Mouse (Mus musculus): ENCODE results near the gene Hist1h4c. TPM values are rescaled to one million over a fixed set of nuclear protein-coding genes. Genes with fewer than 3 reads are reported as not detected.

Gene Hist1h4c
- total and polyA plus RNA-seq, 3 experiments = 2.2 to 240 (median 123) TPM

GRCm38 (mm10) chr13:23699767-23700166 is 1.5 kb upstream of the Hist1h4c start:
- ATAC-seq (ENCODE audit: extremely low read depth, insufficient number of reproducible peaks, low FRiP score, poor library complexity, severe bottlenecking) (no peak), DNase-seq (ENCODE audit: low spot score) (no peak)
- TF ChIP-seq POLR2AphosphoS5 (IDR thresholded peaks at IDR 0.05; ENCODE audit: insufficient replicate concordance, low read depth, low read length) = no peak
- no peak for TF ChIP-seq GATA1 (IDR thresholded peaks at IDR 0.05; ENCODE audit: borderline replicate concordance, low read length)
- no peak for TF ChIP-seq CTCF (IDR thresholded peaks at IDR 0.05; ENCODE audit: low read depth, low read length)
- no peak for TF ChIP-seq GATA2 (IDR thresholded peaks at IDR 0.05; ENCODE audit: borderline replicate concordance, low read depth, low read length)
- no peak for TF ChIP-seq TAL1 (conservative IDR thresholded peaks at IDR 0.05; ENCODE audit: low read depth, low read length)
- Histone ChIP-seq H3K4me1 (ENCODE audit: insufficient read depth, low read depth, low read length) (peaks cover 31% of the 10 kb centered on the region), H3K27me3 (ENCODE audit: insufficient read depth, low read length) (peaks cover 8% of the 10 kb centered on the region), H3K9me3 (replicated peaks) (no peaks in the 10 kb centered on the region), H3K4me3 (ENCODE audit: low read depth, low read length) (no peak overlapping the region), H3K36me3 (replicated peaks) (no peaks in the 10 kb centered on the region)

DNA sequence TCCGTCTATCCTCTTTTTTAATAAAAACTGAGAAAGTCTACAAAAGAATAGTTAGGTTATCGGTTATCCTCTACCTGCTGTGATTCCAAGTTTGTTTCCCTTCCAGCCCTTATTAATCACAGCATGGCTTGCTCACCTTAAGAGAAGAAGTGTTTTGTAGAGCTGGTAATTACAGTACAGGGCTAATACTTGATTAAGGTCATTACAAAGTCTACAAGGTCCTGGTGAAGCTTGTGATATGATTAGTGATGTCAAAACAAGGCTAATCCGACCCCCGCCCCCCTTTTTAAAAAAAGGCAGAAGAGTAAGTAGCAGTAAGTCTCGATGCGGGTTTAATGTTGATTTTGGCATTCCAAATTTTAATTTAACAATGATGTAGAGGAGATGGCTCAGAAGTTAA is 742 bp upstream of the Hist1h4c start:
- Histone ChIP-seq H3K27me3 (ENCODE audit: insufficient read depth, low read length) (peaks cover 4% of the 10 kb centered on the region; the same call in 1 of the 2 replicates), H3K4me3 (ENCODE audit: low read depth, low read length) (no peak overlapping the region; the same call in 1 of the 2 replicates)
- no peak for DNase-seq (ENCODE audit: low spot score)

DNA sequence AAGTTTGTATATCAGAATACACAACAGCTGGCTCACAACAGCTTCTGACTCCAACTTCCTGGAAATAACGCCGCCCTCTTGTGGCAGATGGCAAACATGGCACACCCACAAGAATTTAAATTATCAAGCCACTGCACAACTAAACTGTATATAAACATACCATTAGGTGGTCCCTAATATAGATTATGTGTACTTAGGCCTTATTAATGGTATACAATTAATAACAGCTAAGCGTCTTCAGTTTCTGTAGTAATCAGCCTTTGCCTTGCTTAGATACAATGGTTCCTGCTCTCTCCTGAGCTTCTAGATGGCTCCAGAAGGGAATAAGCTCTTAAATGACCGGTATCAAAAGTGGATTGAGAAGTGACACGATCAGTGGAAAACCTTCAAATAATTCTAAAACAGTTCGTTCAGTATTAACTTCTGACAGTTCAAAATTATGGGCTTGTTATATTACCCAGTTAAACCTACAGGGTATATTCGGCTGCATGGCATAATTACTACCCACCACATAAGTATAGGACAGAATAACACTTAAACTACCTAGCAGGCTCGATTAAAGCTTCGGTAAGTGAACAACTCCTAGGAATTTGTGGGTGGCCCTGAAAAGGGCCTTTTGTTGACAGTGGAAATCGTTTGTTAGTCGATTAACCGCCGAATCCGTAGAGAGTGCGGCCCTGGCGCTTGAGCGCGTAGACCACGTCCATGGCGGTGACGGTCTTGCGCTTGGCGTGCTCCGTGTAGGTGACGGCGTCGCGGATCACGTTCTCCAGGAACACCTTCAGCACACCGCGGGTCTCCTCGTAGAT is 559 bp downstream of the Hist1h4c start:
- Histone ChIP-seq H3K27me3 (ENCODE audit: insufficient read depth, low read length) (no peaks in the 10 kb centered on the region), H3K4me3 (ENCODE audit: low read depth, low read length) (peak overlapping the region; percentile 66), H3K36me3 (replicated peaks) (no peaks in the 10 kb centered on the region), H3K9me3 (replicated peaks) (no peaks in the 10 kb centered on the region), H3K4me1 (ENCODE audit: insufficient read depth, low read depth, low read length) (peaks cover 31% of the 10 kb centered on the region)
- ATAC-seq (ENCODE audit: extremely low read depth, insufficient number of reproducible peaks, low FRiP score, poor library complexity, severe bottlenecking) (peak; percentile 51), DNase-seq (ENCODE audit: low spot score) (no peak)
- no peak for TF ChIP-seq GATA2 (IDR thresholded peaks at IDR 0.05; ENCODE audit: borderline replicate concordance, low read depth, low read length)
- TF ChIP-seq POLR2AphosphoS5 (IDR thresholded peaks at IDR 0.05; ENCODE audit: insufficient replicate concordance, low read depth, low read length) = peak; percentile 36; the same call in 1 of the 2 replicates
- peak; percentile 49; the same call in 1 of the 2 replicates for TF ChIP-seq CTCF (IDR thresholded peaks at IDR 0.05; ENCODE audit: low read depth, low read length)
- no peak for TF ChIP-seq GATA1 (IDR thresholded peaks at IDR 0.05; ENCODE audit: borderline replicate concordance, low read length)

More for the DNA sequence above, 742 bp upstream of the Hist1h4c start:
- no peak for TF ChIP-seq CTCF (IDR thresholded peaks at IDR 0.05; ENCODE audit: low read depth, low read length)
- no peak for TF ChIP-seq POLR2AphosphoS5 (IDR thresholded peaks at IDR 0.05; ENCODE audit: insufficient replicate concordance, low read depth, low read length)
- no peak for TF ChIP-seq TAL1 (conservative IDR thresholded peaks at IDR 0.05; ENCODE audit: low read depth, low read length)
- no peak for TF ChIP-seq GATA1 (IDR thresholded peaks at IDR 0.05; ENCODE audit: borderline replicate concordance, low read length)
- no peak for TF ChIP-seq GATA2 (IDR thresholded peaks at IDR 0.05; ENCODE audit: borderline replicate concordance, low read depth, low read length)
- H3K4me1 ChIP-seq (ENCODE audit: insufficient read depth, low read depth, low read length) = peaks cover 31% of the 10 kb centered on the region
- H3K36me3 ChIP-seq (replicated peaks) = no peaks in the 10 kb centered on the region
- H3K9me3 ChIP-seq (replicated peaks) = no peaks in the 10 kb centered on the region
- ATAC-seq (ENCODE audit: extremely low read depth, insufficient number of reproducible peaks, low FRiP score, poor library complexity, severe bottlenecking) = no peak

DNA sequence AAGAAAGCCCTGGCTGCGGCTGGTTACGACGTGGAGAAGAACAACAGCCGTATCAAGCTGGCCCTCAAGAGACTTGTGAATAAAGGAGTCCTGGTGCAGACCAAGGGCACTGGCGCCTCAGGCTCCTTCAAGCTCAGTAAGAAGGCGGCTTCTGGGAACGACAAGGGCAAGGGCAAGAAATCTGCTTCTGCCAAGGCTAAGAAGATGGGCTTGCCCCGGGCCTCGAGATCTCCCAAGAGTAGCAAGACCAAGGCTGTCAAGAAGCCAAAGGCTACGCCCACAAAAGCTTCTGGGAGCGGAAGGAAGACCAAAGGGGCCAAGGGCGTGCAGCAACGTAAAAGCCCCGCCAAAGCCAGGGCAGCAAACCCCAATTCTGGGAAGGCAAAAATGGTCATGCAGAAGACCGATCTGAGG is 2.2 kb downstream of the Hist1h4c start:
- Histone ChIP-seq H3K36me3 (replicated peaks) (no peaks in the 10 kb centered on the region), H3K4me1 (ENCODE audit: insufficient read depth, low read depth, low read length) (peaks cover 26% of the 10 kb centered on the region), H3K9me3 (replicated peaks) (no peaks in the 10 kb centered on the region), H3K4me3 (ENCODE audit: low read depth, low read length) (no peak overlapping the region; the same call in 1 of the 2 replicates), H3K27me3 (ENCODE audit: insufficient read depth, low read length) (no peaks in the 10 kb centered on the region)
- no peak for ATAC-seq (ENCODE audit: extremely low read depth, insufficient number of reproducible peaks, low FRiP score, poor library complexity, severe bottlenecking)
- no peak for DNase-seq (ENCODE audit: low spot score)
- TF ChIP-seq POLR2AphosphoS5 (IDR thresholded peaks at IDR 0.05; ENCODE audit: insufficient replicate concordance, low read depth, low read length) (no peak), TAL1 (conservative IDR thresholded peaks at IDR 0.05; ENCODE audit: low read depth, low read length) (no peak), GATA2 (IDR thresholded peaks at IDR 0.05; ENCODE audit: borderline replicate concordance, low read depth, low read length) (no peak), CTCF (IDR thresholded peaks at IDR 0.05; ENCODE audit: low read depth, low read length) (no peak), GATA1 (IDR thresholded peaks at IDR 0.05; ENCODE audit: borderline replicate concordance, low read length) (no peak)

DNA sequence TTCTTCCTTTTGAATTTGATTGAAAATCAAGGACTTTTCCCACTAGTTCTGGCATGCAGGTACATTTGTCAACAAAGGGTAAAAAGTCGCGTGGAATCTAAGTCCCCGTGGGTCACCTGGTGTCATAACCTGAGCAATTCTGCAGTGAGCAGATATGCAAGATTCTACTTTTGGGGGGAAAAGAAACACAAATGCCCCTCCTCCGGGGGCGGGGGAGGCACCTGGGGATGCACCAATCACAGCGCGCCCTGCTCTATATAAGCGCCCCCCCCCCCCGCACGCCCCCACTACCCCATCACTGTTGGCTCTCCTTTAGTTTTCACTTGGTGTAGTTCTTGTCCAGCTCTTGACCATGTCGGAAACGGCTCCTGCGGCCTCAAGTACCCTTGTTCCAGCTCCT is 2.7 kb downstream of the Hist1h4c start, which contains the start of gene Hist1h1t:
TSS of gene Hist1h1t (plus strand) at position 301 of the 400 bp plus-strand sequence.
- Histone ChIP-seq H3K9me3 (replicated peaks) (no peaks in the 10 kb centered on the region), H3K27me3 (ENCODE audit: insufficient read depth, low read length) (no peaks in the 10 kb centered on the region), H3K36me3 (replicated peaks) (peaks cover 2% of the 10 kb centered on the region), H3K4me1 (ENCODE audit: insufficient read depth, low read depth, low read length) (peaks cover 24% of the 10 kb centered on the region), H3K4me3 (ENCODE audit: low read depth, low read length) (no peak within 1 kb of the TSS; the same call in 1 of the 2 replicates)
- ATAC-seq (ENCODE audit: extremely low read depth, insufficient number of reproducible peaks, low FRiP score, poor library complexity, severe bottlenecking) (no peak), DNase-seq (ENCODE audit: low spot score) (no peak)
- TF ChIP-seq CTCF (IDR thresholded peaks at IDR 0.05; ENCODE audit: low read depth, low read length) = no peak
- no peak for TF ChIP-seq POLR2AphosphoS5 (IDR thresholded peaks at IDR 0.05; ENCODE audit: insufficient replicate concordance, low read depth, low read length)
- TF ChIP-seq GATA1 (IDR thresholded peaks at IDR 0.05; ENCODE audit: borderline replicate concordance, low read length) = no peak
- TF ChIP-seq TAL1 (conservative IDR thresholded peaks at IDR 0.05; ENCODE audit: low read depth, low read length) = no peak
- TF ChIP-seq GATA2 (IDR thresholded peaks at IDR 0.05; ENCODE audit: borderline replicate concordance, low read depth, low read length) = no peak

DNA sequence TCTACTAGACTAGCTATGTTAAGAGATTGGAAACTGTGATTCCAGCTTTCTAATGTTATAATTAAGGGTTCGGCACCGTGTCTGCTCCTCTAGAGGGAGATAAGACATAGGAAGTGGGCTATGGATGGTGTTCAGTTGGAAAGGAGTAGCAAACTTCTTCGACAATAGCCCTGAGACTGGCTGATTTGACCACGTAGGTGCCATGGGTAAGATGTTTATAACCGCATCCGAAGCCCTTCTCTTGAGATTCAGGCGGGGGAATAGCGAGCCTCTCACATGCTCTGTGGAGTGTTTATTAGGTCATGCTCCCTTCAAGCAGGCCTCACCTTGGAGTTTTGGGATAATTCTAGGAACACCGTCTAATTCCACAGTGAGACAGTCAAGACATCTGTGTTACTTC is 3.3 kb downstream of the Hist1h4c start:
- Histone ChIP-seq H3K36me3 (replicated peaks) (peaks cover 3% of the 10 kb centered on the region), H3K9me3 (replicated peaks) (no peaks in the 10 kb centered on the region), H3K27me3 (ENCODE audit: insufficient read depth, low read length) (no peaks in the 10 kb centered on the region), H3K4me3 (ENCODE audit: low read depth, low read length) (no peak overlapping the region), H3K4me1 (ENCODE audit: insufficient read depth, low read depth, low read length) (peaks cover 26% of the 10 kb centered on the region)
- ATAC-seq (ENCODE audit: extremely low read depth, insufficient number of reproducible peaks, low FRiP score, poor library complexity, severe bottlenecking) (no peak), DNase-seq (ENCODE audit: low spot score) (no peak)
- TF ChIP-seq GATA1 (IDR thresholded peaks at IDR 0.05; ENCODE audit: borderline replicate concordance, low read length) (no peak), CTCF (IDR thresholded peaks at IDR 0.05; ENCODE audit: low read depth, low read length) (no peak), GATA2 (IDR thresholded peaks at IDR 0.05; ENCODE audit: borderline replicate concordance, low read depth, low read length) (no peak), POLR2AphosphoS5 (IDR thresholded peaks at IDR 0.05; ENCODE audit: insufficient replicate concordance, low read depth, low read length) (no peak), TAL1 (conservative IDR thresholded peaks at IDR 0.05; ENCODE audit: low read depth, low read length) (no peak)
